Mouse (Mus musculus): ENCODE measurements at regions not wholly inside any gene's neighbourhood (a gene's known extent, or its start where the extent isn't known, plus 50 kb on each side); places are given as distances from the start of the nearest gene placed in this dataset.

DNA sequence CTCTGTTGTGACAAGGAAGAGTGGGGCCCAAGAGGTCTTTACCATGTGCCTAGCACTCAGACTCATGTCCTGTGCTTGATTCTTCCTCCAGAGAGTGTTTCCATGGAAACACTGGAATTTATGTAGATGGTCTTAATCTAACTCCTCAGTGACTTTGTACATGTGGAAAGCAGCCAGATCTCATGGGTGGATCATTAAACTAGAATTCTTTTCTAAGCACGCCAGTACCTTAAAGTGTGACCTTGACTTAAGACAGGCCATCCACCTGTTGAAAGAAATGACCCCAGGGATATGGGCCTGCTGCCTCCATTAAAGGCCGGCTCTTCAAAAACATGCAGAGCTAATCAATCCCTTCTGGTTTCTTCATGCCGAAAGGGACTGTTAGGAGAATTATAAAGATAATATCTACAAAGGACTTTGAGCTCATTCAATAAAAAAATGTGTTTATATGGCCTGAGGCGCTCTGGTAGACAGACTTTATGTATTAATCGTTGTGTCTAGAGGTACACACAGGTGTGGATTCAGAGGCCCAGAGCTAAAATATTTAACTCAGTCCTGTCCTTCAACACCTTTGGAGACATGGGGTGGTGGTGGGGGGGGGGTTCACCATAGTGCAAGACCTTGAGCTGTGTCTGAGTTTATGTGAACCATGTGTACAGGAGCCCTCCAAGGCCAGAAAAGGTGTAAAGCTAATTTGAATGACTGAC is 60.5 kb upstream of the Gls start:
- no peak overlapping the region for H3K27ac ChIP-seq (replicated peaks; ENCODE audit: insufficient read depth, low read depth, low read length)

More for the DNA sequence above, 60.5 kb upstream of the Gls start:
- no peaks in the 10 kb centered on the region for H3K27me3 ChIP-seq (ENCODE audit: control insufficient read depth, insufficient read depth, low read length)
- no peak overlapping the region for H3K4me3 ChIP-seq (ENCODE audit: insufficient read depth, low read depth, low read length)
- no peaks in the 10 kb centered on the region for H3K79me2 ChIP-seq (ENCODE audit: control insufficient read depth, insufficient read depth, low read length)
- 87% methylated on average over 5 of the region's 5 CpGs for WGBS
- no peak overlapping the region for H3K9ac ChIP-seq (ENCODE audit: low read depth, low read length)
- no peak for DNase-seq (ENCODE audit: extremely low read depth, low read depth, low spot score)
- H3K36me3 ChIP-seq (ENCODE audit: control insufficient read depth, insufficient read depth, low read length) = no peaks in the 10 kb centered on the region
- no peaks in the 10 kb centered on the region for H3K4me1 ChIP-seq (ENCODE audit: control insufficient read depth, insufficient read depth, low read length)
- TF ChIP-seq CTCF (IDR thresholded peaks at IDR 0.05; ENCODE audit: low read depth, low read length) = no peak

Measured in liver, adult 2 months (tissue).